Mouse (Mus musculus) forebrain, embryonic 10.5 days (tissue): ENCODE measurements around the gene B3glct. TPM values are rescaled to one million over a fixed set of nuclear protein-coding genes. Genes with fewer than 3 reads are reported as not detected.

Source experiments
- DNase-seq: peaks from one replicate; pipeline ENCODE4 v3.0.0-alpha.2; 2017; ENCODE audit warnings: low spot score; ENCODE audit errors: extremely low spot score
- H3K27ac ChIP-seq: fragments of 300-500 bp; sonication (generic); 2 replicates; pipeline ENCODE4 v1.5.1; 2016; ENCODE audit warnings: mild to moderate bottlenecking
- H3K27me3 ChIP-seq: fragments of 300-500 bp; sonication (generic); 2 replicates; pipeline ENCODE4 v1.6.1; 2016; ENCODE audit warnings: mild to moderate bottlenecking; ENCODE audit not compliant: poor library complexity, severe bottlenecking
- H3K36me3 ChIP-seq: fragments of 300-500 bp; sonication (generic); replicated peaks from 2 replicates; pipeline ENCODE4 v1.6.1; 2016; ENCODE audit warnings: mild to moderate bottlenecking, moderate library complexity
- H3K4me1 ChIP-seq: fragments of 300-500 bp; sonication (generic); 2 replicates; pipeline ENCODE4 v1.6.1; 2016
- H3K4me3 ChIP-seq: fragments of 300-500 bp; sonication (generic); 2 replicates; pipeline ENCODE4 v1.5.1; 2016; ENCODE audit warnings: mild to moderate bottlenecking, moderate library complexity
- H3K9me3 ChIP-seq: fragments of 300-500 bp; sonication (generic); 2 replicates; pipeline ENCODE4 v1.6.1; 2016; ENCODE audit warnings: mild to moderate bottlenecking, moderate library complexity
- WGBS: fragments of 180-500 bp; shearing (Covaris S2); methylation state at CpG from one replicate; pipeline ENCODE4 v1.1.7; 2016; 5-methylcytosine and 5-hydroxymethylcytosine counted together
- polyA plus RNA-seq: library from polyadenylated mRNA; unstranded; fragments of >200 nt; fragmentation: Nextera tagmentation; extraction: Ambion mirVana; gene quantifications from 2 replicates; pipeline ENCODE4 v1.2.1, GENCODE M21; 2016

B3glct gene
- polyA plus RNA-seq, 1 experiment from 2014 or later = 15.4 TPM

DNA sequence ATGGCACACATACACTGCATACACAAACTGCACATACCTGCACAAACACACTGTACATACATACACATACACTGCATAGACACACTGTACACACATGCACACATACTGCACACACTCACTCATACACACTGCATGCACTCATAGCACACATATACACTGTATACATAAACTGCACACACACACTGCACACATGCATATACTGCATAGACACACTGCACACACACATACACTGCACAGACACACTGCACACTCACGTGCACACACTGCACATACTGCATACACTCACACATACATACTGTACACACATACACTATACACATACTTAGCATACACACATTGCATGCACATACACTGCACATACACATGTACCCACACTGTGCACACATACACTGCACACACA, 59.2 kb downstream of the B3glct start:
- H3K36me3 ChIP-seq = peaks cover 66% of the 10 kb centered on the region
- 93% methylated on average over 1 of the region's 1 CpGs for WGBS
- no peak overlapping the region for H3K4me3 ChIP-seq
- H3K27ac ChIP-seq = no peak overlapping the region
- H3K27me3 ChIP-seq = no peaks in the 10 kb centered on the region
- H3K4me1 ChIP-seq = no peaks in the 10 kb centered on the region
- no peak for DNase-seq
- H3K9me3 ChIP-seq = peaks cover 19% of the 10 kb centered on the region

DNA sequence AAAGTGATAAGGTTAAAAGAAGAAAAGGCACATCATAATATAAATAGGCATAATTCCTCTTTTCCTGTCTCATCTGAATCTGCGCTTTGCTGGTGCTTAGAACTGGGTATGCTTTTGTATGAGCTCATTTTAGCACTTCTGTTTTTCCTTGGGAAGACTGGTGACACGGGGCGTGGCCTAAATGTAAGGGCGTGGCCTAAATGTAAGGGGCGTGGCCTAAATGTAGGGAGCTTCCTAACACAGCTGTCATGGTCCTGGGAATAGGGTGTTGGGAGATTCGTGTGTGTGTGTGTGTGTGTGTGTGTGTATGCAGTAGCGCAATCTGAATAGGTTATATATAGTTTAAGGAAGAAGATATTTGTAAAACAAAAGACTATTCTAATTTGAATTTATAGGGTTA, 62.1 kb downstream of the B3glct start:
- Histone ChIP-seq H3K4me1 (no peaks in the 10 kb centered on the region), H3K27ac (no peak overlapping the region), H3K9me3 (peaks cover 13% of the 10 kb centered on the region; the same call in 1 of the 2 replicates), H3K4me3 (no peak overlapping the region), H3K36me3 (peaks cover 62% of the 10 kb centered on the region), H3K27me3 (no peaks in the 10 kb centered on the region)
- 95% methylated on average over 7 of the region's 7 CpGs for WGBS
- no peak for DNase-seq

DNA sequence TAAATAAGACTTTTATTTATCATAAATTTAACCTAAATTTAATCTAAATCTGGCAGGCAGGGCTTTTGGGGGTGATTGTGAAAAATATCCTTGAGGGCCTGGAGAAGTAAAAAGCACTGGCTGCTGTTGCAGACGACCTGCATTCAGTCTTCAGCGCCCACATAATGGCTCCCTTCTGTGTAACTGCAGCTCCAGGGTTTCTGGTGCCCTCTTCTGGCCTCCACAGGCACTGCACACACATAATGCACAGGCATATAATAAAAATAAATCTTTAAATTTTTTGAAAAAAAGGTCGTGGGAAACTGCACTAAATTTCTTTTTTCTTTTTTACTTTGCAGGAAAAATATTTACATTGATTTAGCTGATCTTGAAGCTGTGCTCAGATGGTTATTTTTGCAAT, 62.7 kb downstream of the B3glct start:
- H3K27me3 ChIP-seq = no peaks in the 10 kb centered on the region
- H3K36me3 ChIP-seq = peaks cover 57% of the 10 kb centered on the region
- H3K4me1 ChIP-seq = no peaks in the 10 kb centered on the region
- no peak overlapping the region for H3K4me3 ChIP-seq
- DNase-seq = no peak
- peaks cover 16% of the 10 kb centered on the region; the same call in 1 of the 2 replicates for H3K9me3 ChIP-seq
- WGBS = 75% methylated on average over 3 of the region's 3 CpGs
- no peak overlapping the region for H3K27ac ChIP-seq

DNA sequence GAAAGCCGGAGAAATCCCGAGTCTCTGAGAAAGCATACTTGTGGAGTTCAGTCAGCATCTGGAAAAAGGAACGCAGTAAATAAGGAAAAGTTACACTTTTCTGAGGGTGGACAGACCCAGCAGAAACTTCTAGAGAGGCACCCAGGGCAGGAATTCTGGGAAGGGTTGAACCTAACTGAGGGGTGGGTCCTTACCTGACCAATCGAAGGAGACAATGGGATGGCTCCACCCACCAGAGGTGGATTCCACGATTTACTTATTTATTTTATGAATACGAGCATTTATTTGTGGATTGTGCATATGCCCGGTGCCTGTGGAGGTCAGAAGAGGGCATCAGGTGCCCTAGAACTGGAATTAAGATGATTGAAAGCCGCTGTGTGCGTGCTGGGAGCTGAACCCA, 64.3 kb downstream of the B3glct start:
- H3K27ac ChIP-seq = no peak overlapping the region
- H3K36me3 ChIP-seq = peaks cover 59% of the 10 kb centered on the region
- no peak overlapping the region for H3K4me3 ChIP-seq
- WGBS = 97% methylated on average over 9 of the region's 9 CpGs
- H3K9me3 ChIP-seq = peaks cover 16% of the 10 kb centered on the region; the same call in 1 of the 2 replicates
- no peaks in the 10 kb centered on the region for H3K27me3 ChIP-seq
- DNase-seq = no peak
- H3K4me1 ChIP-seq = no peaks in the 10 kb centered on the region

DNA sequence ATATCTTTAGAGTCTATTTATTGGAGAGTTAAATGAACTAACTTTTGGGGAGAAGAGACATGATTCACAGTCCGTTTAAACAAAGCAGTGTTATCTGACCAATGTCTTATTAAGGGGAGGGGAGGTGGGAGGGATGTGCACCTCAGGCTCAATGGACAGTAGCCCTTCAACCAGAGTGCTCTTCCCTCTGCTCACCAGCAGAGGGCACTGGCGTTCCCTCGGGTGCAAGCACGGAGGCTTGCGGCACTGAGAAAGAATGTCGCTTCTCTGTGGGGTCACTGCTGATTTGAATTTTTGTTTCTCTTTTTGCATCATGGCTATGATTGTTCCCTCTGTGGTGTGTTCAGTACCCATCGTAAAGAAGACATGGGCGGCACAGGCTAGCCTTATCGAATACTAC, 67.0 kb downstream of the B3glct start:
- H3K4me3 ChIP-seq = no peak overlapping the region
- no peaks in the 10 kb centered on the region for H3K4me1 ChIP-seq
- 93% methylated on average over 9 of the region's 9 CpGs for WGBS
- no peaks in the 10 kb centered on the region for H3K27me3 ChIP-seq
- H3K27ac ChIP-seq = no peak overlapping the region
- DNase-seq = no peak
- peaks cover 50% of the 10 kb centered on the region for H3K36me3 ChIP-seq
- peaks cover 18% of the 10 kb centered on the region; the same call in 1 of the 2 replicates for H3K9me3 ChIP-seq

DNA sequence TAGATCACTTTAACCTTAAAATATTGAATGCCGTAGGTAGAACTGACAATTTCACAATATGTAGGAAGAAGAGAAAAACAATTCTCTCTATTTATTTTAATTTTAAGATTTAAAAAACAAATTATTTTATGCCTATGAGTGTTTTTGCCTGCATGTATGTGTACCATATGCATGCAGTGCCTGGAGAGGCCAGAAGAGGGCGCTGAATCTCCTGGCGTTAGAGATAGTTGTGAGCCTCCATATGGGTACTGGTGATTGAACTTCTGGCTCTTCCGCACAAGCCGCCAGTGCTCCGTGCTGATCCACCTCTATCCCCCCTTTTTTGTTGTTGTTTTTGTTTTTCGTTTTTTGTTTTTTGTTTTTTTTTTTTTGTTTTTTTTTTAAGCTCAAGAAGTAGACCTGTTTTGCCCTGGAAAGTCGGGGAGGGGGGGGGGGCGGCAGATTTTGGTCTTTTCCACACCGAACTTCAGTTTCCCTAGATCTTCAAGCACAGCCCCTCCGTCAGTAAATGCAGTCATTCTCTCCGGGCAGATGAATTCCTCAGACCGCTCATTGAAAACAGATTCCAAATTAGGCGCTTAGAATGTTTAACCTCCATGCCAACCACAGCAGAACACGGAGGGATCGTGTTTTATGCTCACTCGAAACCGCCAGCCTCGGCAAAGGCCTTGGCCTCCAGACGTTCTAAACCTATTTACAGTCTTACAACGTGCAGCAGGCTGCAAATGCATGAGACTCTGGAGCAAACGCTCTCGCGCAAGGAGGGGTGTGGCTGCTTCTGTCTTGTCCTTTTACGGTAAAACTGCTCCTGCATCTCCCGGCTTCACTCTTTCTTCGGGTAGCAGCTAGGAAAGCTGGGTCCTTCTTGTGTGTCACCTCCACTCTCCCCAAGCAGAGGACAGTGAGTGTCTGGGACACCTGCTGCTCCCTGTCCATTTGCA, 70.9 kb downstream of the B3glct start:
- no peak overlapping the region for H3K27ac ChIP-seq
- no peaks in the 10 kb centered on the region for H3K4me1 ChIP-seq
- no peak overlapping the region for H3K4me3 ChIP-seq
- peaks cover 11% of the 10 kb centered on the region; the same call in 1 of the 2 replicates for H3K9me3 ChIP-seq
- no peaks in the 10 kb centered on the region for H3K27me3 ChIP-seq
- WGBS = 88% methylated on average over 27 of the region's 27 CpGs
- H3K36me3 ChIP-seq = peaks cover 34% of the 10 kb centered on the region
- DNase-seq = no peak

DNA sequence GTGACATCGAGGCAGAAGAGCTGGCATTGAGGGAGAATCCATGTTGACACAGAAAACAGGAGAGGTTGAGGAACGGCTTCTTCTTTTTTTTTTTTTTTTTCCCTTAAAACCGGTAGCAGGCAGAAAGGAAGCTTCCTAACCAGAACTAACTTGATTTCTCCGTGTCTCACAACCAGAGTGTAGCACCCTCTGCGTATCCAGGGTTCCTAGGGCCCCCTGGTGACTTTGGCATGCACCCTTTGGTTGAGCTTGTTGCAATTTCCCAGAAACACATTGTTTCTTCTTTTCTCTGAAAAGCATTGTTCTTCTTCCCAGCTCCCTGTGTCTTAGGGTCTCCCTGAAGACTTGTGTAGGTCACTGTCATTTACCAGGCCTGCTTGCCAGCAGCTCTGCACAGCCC, 73.8 kb downstream of the B3glct start:
- no peak for DNase-seq
- Histone ChIP-seq H3K27ac (no peak overlapping the region), H3K4me3 (no peak overlapping the region), H3K36me3 (peaks cover 24% of the 10 kb centered on the region), H3K4me1 (no peaks in the 10 kb centered on the region), H3K27me3 (no peaks in the 10 kb centered on the region), H3K9me3 (peaks cover 7% of the 10 kb centered on the region; the same call in 1 of the 2 replicates)
- 68% methylated on average over 5 of the region's 5 CpGs for WGBS

DNA sequence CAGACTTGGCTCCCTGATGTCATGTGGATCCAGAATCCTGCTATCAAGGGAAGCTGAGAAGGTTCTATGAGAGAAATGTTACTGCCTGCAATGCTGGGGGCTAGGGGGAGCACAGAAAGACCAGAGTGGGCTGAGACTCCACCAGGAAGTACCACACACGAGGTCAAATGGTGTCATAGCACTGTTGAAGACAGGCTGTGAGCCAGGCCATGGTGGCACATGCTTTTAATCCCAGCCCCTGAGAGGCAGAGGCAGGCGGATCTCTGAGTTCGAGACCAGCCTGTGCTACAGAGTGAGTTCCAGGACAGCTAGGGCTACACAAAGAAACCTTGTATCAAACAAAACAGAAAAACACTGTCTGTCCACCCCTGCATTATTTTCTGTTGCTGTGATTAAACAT, 75.0 kb downstream of the B3glct start:
- no peak for DNase-seq
- Histone ChIP-seq H3K27me3 (no peaks in the 10 kb centered on the region), H3K9me3 (peaks cover 11% of the 10 kb centered on the region; the same call in 1 of the 2 replicates), H3K4me1 (no peaks in the 10 kb centered on the region), H3K4me3 (no peak overlapping the region), H3K27ac (no peak overlapping the region), H3K36me3 (peaks cover 27% of the 10 kb centered on the region)
- 90% methylated on average over 3 of the region's 3 CpGs for WGBS

DNA sequence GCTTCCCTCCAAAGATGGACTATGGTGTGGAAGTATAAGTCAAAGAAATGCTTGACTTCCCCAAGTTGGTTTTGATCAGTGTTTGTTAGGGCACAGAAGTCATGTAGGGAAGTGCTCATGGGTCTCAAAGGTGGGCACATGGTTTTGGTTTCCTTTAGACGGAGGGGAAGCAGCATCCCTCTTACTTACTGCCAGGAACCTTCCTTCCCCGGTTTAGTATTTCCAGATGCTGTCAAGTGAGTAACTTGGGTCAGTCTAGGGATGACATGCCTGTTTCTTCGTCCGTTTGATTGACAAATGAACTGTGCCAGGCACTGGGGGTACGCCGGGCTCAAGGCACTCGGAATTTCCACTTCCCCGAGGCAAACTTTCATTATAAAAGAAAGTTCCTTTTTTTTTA, 89.1 kb downstream of the B3glct start:
- H3K36me3 ChIP-seq = no peaks in the 10 kb centered on the region
- 64% methylated on average over 8 of the region's 8 CpGs for WGBS
- no peak overlapping the region for H3K27ac ChIP-seq
- no peaks in the 10 kb centered on the region for H3K4me1 ChIP-seq
- no peak overlapping the region for H3K4me3 ChIP-seq
- DNase-seq = no peak
- H3K27me3 ChIP-seq = no peaks in the 10 kb centered on the region
- no peaks in the 10 kb centered on the region for H3K9me3 ChIP-seq

DNA sequence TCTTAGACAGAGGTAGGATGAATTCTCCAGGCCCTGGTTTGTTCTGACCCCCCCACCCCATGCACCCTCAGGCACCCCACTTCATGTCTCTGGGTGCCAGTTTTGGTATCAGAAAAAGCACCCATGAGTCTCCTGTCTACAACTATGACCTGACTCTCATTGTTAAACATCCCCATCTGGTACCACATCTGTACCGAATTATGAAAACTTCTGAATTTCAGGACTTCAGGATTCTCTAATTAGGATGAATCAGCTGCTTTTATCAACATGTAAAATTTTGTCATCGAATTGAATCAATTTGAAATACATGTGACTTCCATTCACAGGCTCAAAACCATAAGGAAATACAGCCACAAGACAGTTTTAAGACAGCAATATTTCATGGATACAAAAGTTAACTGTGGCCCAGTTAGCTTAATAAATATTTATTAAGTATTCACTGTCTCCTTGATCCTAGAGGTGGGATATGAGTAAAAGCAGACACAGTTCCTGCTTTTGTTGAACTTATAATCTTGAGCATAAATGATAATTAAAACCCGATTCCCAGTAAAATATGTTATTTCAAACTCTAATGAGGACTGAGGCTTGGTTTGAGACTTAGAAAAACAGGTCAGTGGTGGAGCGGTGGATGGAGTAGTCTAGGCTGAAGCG, 89.7 kb downstream of the B3glct start:
- no peaks in the 10 kb centered on the region for H3K36me3 ChIP-seq
- H3K4me1 ChIP-seq = no peaks in the 10 kb centered on the region
- DNase-seq = no peak
- no peaks in the 10 kb centered on the region for H3K9me3 ChIP-seq
- no peaks in the 10 kb centered on the region for H3K27me3 ChIP-seq
- H3K27ac ChIP-seq = no peak overlapping the region
- H3K4me3 ChIP-seq = no peak overlapping the region
- 89% methylated on average over 5 of the region's 5 CpGs for WGBS

DNA sequence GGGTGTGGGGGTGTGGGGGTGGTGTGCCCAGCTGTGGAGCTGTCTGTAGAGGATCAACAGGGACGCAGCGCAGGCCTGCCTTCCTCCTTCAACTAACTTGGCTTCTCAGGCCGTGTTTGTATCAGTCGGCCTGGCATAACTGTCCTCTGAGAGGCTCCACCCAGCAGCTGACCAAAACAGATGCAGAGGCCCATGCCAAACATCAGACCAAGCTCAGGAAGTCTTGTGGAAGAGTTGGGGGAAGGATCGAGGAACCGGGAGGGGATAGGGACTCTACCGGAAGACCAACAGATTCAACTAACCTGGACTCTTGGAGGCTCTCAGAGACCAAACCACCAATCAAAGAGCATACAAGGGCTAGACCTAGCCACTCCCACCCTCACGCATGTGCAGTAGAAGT, 91.6 kb downstream of the B3glct start:
- no peak overlapping the region for H3K27ac ChIP-seq
- H3K36me3 ChIP-seq = no peaks in the 10 kb centered on the region
- no peaks in the 10 kb centered on the region for H3K4me1 ChIP-seq
- no peak for DNase-seq
- H3K27me3 ChIP-seq = no peaks in the 10 kb centered on the region
- 94% methylated on average over 8 of the region's 8 CpGs for WGBS
- no peaks in the 10 kb centered on the region for H3K9me3 ChIP-seq
- no peak overlapping the region for H3K4me3 ChIP-seq

DNA sequence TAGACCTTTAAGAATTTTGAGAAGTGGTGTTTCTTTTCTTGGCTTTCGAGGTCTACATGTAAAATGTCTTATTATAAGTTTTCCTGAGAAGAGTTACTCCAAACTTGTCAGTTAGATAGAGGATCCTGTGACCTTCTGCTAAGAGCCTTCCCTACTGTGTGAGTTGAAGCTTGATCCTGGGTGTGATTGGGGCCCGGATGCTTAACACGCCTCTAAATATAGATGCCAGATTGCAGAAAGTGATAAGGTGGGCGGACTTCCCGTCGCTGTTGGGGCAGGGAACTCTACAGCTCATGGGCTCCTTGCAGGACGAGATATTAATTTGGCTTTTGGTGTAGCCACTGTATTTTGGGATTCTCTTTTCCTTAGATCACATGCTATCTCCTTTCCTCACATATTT, 98.0 kb downstream of the B3glct start:
- WGBS = 92% methylated on average over 7 of the region's 7 CpGs
- H3K27me3 ChIP-seq = no peaks in the 10 kb centered on the region
- no peak overlapping the region for H3K4me3 ChIP-seq
- H3K36me3 ChIP-seq = no peaks in the 10 kb centered on the region
- no peaks in the 10 kb centered on the region for H3K4me1 ChIP-seq
- no peak for DNase-seq
- H3K27ac ChIP-seq = no peak overlapping the region
- H3K9me3 ChIP-seq = peaks cover 12% of the 10 kb centered on the region; the same call in 1 of the 2 replicates

DNA sequence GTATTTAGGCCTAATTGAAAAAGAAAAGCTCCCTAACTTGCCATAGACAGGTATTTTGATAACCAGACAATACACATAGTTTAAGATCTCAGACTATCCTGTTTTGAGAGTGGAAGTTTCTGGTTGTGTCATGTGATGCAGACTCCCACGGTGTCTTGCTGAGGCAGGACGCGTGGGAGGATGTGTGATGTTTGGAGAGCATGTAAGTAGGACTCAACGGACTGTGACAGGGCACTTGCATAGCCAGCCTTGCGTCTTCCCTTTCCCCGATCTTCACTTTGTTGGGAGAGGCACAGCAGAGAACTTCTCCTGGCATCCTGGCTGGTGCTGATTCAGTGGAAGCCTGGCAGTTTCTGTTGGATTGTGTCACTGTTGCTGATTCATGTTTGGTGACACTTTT, 101.7 kb downstream of the B3glct start:
- 92% methylated on average over 6 of the region's 6 CpGs for WGBS

More for the DNA sequence above, 101.7 kb downstream of the B3glct start:
- Histone ChIP-seq H3K27me3 (no peaks in the 10 kb centered on the region), H3K4me1 (no peaks in the 10 kb centered on the region), H3K9me3 (peaks cover 12% of the 10 kb centered on the region; the same call in 1 of the 2 replicates), H3K4me3 (no peak overlapping the region), H3K36me3 (no peaks in the 10 kb centered on the region), H3K27ac (no peak overlapping the region)
- no peak for DNase-seq
